Mouse (Mus musculus): ENCODE measurements around the gene Hist2h3c1. TPM values are rescaled to one million over a fixed set of nuclear protein-coding genes. Genes with fewer than 3 reads are reported as not detected.
"Not testable (repeated sequence)": the region's sequence is repeated elsewhere in the genome, so short reads cannot be mapped to it uniquely, and the experiment has no call there.

Gene Hist2h3c1
- total RNA-seq (2014; rRNA removed) (not detected in 2 replicates), polyA plus RNA-seq (2015; fragmentation: Nextera tagmentation; extraction: Ambion mirVana) (0.16 TPM in 1 of 2 replicates, not detected in the other)

- not testable (repeated sequence) for H3K27me3 ChIP-seq (ENCODE audit: insufficient read depth, low read length); H3K9me3 ChIP-seq (ENCODE audit: low read length); DNase-seq (ENCODE audit: low spot score); H3K36me3 ChIP-seq (ENCODE audit: insufficient read depth, low read length); H3K4me1 ChIP-seq (ENCODE audit: insufficient read depth, low read length)
- WGBS: no CpG with 5 or more reads among the region's 47 CpGs
- H3K4me3 ChIP-seq (ENCODE audit: low read length): peak within 1 kb of the TSS; percentile 28
- peak within 1 kb of the TSS; percentile 51 for H3K4me2 ChIP-seq (ENCODE audit: low read depth, low read length)
- H3K9ac ChIP-seq (replicated peaks; ENCODE audit: low read length): peak within 1 kb of the TSS; percentile 24; the same call in 1 of the 2 replicates
- peak within 1 kb of the TSS; percentile 68; the same call in 1 of the 2 replicates for H3K27ac ChIP-seq
- peak; percentile 93 for ATAC-seq
These were observed at the start of gene Hist2h3c1 for GRCm38 (mm10) chr3:96246427-96246856. Hist2h3c1 (plus strand) TSS chr3:96246685.

- 0 out of 2 replicates have a peak, but pooled peaks cover 8% of the 10 kb centered on the region for H3K4me1 ChIP-seq (ENCODE audit: insufficient read depth, low read length)
- no peaks in the 10 kb centered on the region for H3K9me3 ChIP-seq (ENCODE audit: low read length)
- ATAC-seq (peak; percentile 93), DNase-seq (ENCODE audit: low spot score) (peak; percentile 96)
- H3K27me3 ChIP-seq (ENCODE audit: insufficient read depth, low read length): no peaks in the 10 kb centered on the region
- H3K4me2 ChIP-seq (ENCODE audit: low read depth, low read length): peak overlapping the region; percentile 66
- peak; percentile 55 for TF ChIP-seq CTCF (IDR thresholded peaks at IDR 0.05; ENCODE audit: low read depth)
- peak overlapping the region; percentile 55 for H3K4me3 ChIP-seq (ENCODE audit: low read length)
- peak overlapping the region; percentile 97 for H3K27ac ChIP-seq
- peak overlapping the region; percentile 73 for H3K9ac ChIP-seq (replicated peaks; ENCODE audit: low read length)
- H3K36me3 ChIP-seq (ENCODE audit: insufficient read depth, low read length): peaks cover 14% of the 10 kb centered on the region; the same call in 1 of the 2 replicates
- under 1% methylated on average over 50 of the region's 50 CpGs for WGBS
These were observed 49.2 kb upstream of the Hist2h3c1 start for GRCm38 (mm10) chr3:96197129-96197749.

- Histone ChIP-seq H3K4me3 (ENCODE audit: low read length) (peak overlapping the region; percentile 55), H3K27ac (peak overlapping the region; percentile 22; the same call in 1 of the 2 replicates), H3K9ac (replicated peaks; ENCODE audit: low read length) (peak overlapping the region; percentile 73; the same call in 1 of the 2 replicates), H3K9me3 (ENCODE audit: low read length) (no peaks in the 10 kb centered on the region), H3K4me1 (ENCODE audit: insufficient read depth, low read length) (0 out of 2 replicates have a peak, but pooled peaks cover 8% of the 10 kb centered on the region), H3K27me3 (ENCODE audit: insufficient read depth, low read length) (no peaks in the 10 kb centered on the region), H3K4me2 (ENCODE audit: low read depth, low read length) (peak overlapping the region; percentile 66), H3K36me3 (ENCODE audit: insufficient read depth, low read length) (peaks cover 8% of the 10 kb centered on the region; the same call in 1 of the 2 replicates)
- no peak for TF ChIP-seq CTCF (IDR thresholded peaks at IDR 0.05; ENCODE audit: low read depth)
- DNase-seq (ENCODE audit: low spot score) (peak; percentile 29), ATAC-seq (peak; percentile 50; the same call in 1 of the 2 replicates)
- WGBS: 14% methylated on average over 6 of the region's 6 CpGs
These were observed 48.3 kb upstream of the Hist2h3c1 start for GRCm38 (mm10) chr3:96198181-96198580.

- H3K36me3 ChIP-seq (ENCODE audit: insufficient read depth, low read length); H3K4me1 ChIP-seq (ENCODE audit: insufficient read depth, low read length); H3K27ac ChIP-seq; H3K4me2 ChIP-seq (ENCODE audit: low read depth, low read length); DNase-seq (ENCODE audit: low spot score); H3K4me3 ChIP-seq (ENCODE audit: low read length); H3K9me3 ChIP-seq (ENCODE audit: low read length); ATAC-seq; H3K27me3 ChIP-seq (ENCODE audit: insufficient read depth, low read length); H3K9ac ChIP-seq (replicated peaks; ENCODE audit: low read length): not testable (repeated sequence)
- 41% methylated on average over 6 of the region's 8 CpGs for WGBS
These were observed 47.8 kb upstream of the Hist2h3c1 start for GRCm38 (mm10) chr3:96198601-96199251.

- Histone ChIP-seq H3K27me3 (ENCODE audit: insufficient read depth, low read length) (no peaks in the 10 kb centered on the region), H3K9me3 (ENCODE audit: low read length) (no peaks in the 10 kb centered on the region), H3K27ac (no peak overlapping the region), H3K4me2 (ENCODE audit: low read depth, low read length) (no peak overlapping the region), H3K4me1 (ENCODE audit: insufficient read depth, low read length) (0 out of 2 replicates have a peak, but pooled peaks cover 8% of the 10 kb centered on the region), H3K36me3 (ENCODE audit: insufficient read depth, low read length) (no peaks in the 10 kb centered on the region; the same call in 1 of the 2 replicates), H3K4me3 (ENCODE audit: low read length) (no peak overlapping the region), H3K9ac (replicated peaks; ENCODE audit: low read length) (no peak overlapping the region)
- DNase-seq (ENCODE audit: low spot score) (no peak), ATAC-seq (no peak)
- 66% methylated on average over 2 of the region's 2 CpGs for WGBS
- no peak for TF ChIP-seq CTCF (IDR thresholded peaks at IDR 0.05; ENCODE audit: low read depth)
These were observed 46.8 kb upstream of the Hist2h3c1 start for GRCm38 (mm10) chr3:96199731-96200130.

GRCm38 (mm10) chr3:96207819-96208218 lies 38.7 kb upstream of the Hist2h3c1 start:
- H3K27me3 ChIP-seq (ENCODE audit: insufficient read depth, low read length): no peaks in the 10 kb centered on the region

More at GRCm38 (mm10) chr3:96207819-96208218, 38.7 kb upstream of the Hist2h3c1 start:
- H3K36me3 ChIP-seq (ENCODE audit: insufficient read depth, low read length): no peaks in the 10 kb centered on the region
- no peaks in the 10 kb centered on the region for H3K9me3 ChIP-seq (ENCODE audit: low read length)
- H3K4me3 ChIP-seq (ENCODE audit: low read length): no peak overlapping the region
- no peak overlapping the region for H3K4me2 ChIP-seq (ENCODE audit: low read depth, low read length)
- ATAC-seq (no peak), DNase-seq (ENCODE audit: low spot score) (peak; percentile 32)
- H3K27ac ChIP-seq: no peak overlapping the region
- 80% methylated on average over 3 of the region's 3 CpGs for WGBS
- no peak overlapping the region for H3K9ac ChIP-seq (replicated peaks; ENCODE audit: low read length)
- peak; percentile 46 for TF ChIP-seq CTCF (IDR thresholded peaks at IDR 0.05; ENCODE audit: low read depth)
- no peaks in the 10 kb centered on the region for H3K4me1 ChIP-seq (ENCODE audit: insufficient read depth, low read length)
